Mouse (Mus musculus) ovary, postnatal 36 days (tissue): ENCODE data around the gene Hipk2.

Source experiments
- DNase-seq: peaks from one replicate; pipeline ENCODE4 v3.0.0; 2022; ENCODE audit warnings: low spot score, mixed read lengths

The Hipk2 gene

DNA sequence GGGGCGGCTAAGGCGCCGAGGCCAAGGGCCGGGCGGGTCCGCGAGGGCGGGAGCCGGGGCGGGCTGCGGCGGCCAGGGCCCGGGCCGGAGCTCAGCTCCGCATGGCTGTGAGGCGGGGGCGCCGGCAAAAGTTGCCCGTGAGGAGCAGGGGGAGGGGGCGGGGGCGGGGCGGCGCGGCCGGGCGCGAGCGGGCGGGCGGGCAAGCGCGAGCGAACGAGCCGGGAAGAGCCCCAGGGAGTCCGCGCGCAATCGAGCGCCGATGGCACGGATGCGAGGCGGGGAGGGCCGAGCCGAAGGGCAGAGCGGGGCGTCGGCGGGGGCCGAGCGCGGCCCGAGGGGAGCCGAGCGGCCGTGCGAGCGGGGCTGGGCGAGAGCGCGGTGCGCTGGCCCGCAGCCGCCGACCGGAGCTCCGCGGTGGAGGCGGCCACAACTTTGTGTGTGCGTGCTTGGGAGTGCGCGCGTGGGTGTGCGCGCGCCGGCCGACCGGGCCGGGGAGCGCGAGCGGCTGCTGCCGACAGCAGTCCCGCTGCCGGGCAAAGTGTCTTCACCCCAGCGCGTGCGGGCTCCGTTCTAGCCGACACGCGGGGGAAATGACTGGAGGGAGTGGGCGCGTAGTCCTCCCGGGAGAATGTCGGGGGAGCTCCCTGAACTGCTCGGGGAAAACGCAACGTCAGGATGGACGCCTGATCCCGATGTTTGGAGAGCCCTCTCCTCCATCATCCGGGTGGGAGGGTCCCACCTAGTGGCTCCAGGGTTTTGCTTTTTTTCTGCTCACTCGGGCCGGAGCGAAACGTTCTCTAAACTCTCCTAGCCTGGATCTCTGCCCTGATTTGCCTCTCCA lies at the start of gene Hipk2:
Hipk2 (minus strand) TSS at position 95 of the 841 bp plus-strand sequence.
- peak; percentile 90 for DNase-seq

DNA sequence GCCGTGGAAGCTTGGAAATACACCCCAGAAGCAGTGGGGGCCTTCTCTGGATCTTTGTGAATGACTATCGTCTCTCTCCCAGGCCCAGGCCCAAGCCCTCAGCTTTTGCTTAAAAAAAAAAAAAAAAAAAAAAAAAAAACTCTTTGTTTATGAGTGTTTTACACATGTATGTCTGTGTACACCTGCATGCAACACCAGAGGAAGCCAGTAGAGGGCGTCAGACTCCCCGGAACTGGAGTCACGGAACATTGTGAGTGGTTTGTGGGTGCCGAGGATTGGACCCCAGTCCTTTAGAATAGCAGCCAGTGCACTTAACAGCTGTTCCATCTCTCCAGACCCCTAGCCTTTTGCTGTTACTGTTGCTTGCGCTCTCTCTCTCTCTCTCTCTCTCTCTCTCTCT lies 49.8 kb upstream of the Hipk2 start:
- no peak for DNase-seq

DNA sequence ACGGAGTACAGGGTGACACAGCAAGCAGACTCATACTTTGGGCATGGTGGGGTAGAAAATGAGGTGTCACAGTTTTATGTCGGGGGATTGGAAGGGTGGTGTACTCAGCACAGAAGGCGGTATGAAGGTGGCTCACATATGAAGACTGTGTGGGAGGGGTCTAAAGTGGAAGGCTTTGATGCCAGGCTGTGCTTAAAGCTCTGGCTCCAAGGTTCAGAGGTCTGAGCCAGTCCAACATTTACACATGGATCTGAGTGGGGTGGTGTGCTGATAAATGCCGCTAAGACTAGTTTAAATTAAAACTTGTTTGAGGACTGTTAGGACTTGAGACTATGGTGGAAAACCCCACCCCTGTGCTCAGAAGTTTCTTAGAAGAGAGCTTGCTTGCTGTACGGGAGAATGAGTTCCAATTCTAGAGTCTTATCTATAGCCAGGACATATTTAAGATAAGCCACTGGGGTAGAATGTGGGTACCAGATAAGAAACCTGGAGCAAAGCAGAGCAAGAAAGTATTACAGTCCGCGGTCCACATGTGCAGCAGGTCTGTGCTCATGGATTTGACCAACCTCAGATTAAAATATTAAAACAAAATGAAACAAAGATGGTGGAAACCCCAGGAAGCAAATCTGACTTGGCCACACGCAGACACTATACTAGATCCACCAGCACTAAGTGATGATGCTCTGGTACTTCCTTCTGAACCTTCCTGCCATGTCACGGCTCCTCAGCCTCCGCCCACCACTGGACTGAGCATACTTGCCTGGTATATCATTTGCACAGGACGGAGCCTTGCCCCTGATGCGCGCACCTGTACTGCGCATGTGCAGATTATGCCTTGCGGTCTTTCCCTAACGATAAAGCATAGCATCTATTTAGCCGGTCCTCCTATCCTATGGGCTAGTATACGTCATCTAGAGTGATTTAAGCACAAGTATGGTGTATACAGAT lies 48.2 kb upstream of the Hipk2 start:
- no peak for DNase-seq

DNA sequence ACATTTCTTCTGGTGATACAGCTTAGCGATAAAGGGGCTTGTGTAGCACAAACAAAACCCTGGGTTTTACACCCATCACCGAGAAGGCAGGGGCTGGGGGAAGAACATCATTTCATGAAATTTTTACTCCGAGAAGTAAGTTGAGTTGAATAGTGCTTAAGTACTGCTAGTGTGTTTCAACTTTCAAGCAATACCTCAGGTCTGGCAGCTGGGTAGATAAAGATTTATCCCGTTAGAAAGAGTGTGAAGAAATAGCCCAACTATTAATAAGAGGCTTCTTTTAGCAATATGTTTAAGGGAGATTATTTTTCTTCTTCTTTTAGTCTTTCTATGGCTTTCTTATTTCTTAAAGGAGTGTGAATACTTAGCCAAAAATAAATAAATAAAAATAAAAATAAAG lies 47.5 kb upstream of the Hipk2 start:
- DNase-seq = no peak

DNA sequence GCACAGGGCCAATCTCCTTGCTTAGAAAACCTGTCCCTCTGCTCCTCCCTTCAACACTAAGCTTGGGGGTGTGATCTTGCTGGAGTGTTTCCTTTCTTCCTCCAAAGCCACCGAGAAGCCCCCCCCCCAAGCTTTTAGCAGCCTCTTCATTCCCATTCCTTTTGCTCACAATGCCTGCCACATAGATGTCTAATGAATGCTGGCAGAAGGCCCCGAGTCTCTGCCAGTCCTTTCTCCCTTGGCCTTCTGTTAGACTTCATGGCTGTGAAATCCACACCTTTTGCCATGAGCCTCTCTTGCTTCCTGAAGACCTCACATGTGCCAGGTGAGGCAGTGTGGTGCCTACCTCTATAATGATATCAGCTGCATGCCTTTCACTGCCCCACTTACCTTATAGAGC lies 46.6 kb upstream of the Hipk2 start:
- DNase-seq = no peak

DNA sequence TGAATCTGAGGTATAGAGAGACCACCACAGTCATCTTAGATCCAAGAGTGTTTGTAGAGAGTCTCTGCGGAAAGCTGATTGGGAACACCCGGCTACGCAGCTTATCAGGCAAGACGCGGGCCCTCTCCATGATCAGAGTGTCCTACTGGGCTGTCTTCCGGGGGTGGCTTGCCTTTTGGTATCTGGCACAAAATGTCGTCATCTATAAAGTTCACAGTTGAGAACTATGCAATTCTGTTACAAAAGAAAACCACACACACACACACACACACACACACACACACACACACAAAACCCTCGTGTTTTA lies 45.8 kb upstream of the Hipk2 start:
- DNase-seq = no peak

DNA sequence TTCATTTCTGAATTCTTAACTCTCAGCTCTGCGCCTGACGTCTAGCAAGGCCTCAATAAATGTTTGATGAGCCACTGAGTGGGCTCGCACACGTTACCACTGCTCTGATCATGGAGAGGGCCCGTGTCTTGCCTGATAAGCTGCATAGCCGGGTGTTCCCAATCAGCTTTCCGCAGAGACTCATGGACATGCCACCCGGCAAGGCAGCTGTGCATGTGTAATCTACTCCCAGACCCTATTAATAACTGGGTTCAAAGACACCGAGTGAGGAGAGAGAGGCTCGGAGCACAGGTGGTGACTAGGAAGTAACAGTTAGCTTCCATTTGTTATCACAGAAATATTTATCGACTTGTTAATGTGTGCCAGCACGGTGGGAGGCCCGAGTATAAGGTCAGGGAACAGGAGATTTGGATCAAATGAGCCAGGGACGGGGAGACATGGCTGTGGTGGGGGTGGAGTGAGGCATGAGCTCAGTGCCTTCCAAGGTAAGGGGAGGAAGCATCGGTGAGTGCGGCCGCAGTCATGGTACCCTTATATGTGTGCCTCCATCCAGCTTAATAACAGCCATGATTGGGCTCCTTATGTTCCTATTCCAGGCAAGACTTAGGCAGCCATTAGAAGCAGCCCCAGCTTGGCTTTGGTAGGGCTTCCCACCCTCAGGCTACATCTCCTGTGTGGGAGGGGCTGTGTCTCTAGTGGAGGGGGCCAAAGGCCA lies 45.3 kb upstream of the Hipk2 start:
- no peak for DNase-seq

DNA sequence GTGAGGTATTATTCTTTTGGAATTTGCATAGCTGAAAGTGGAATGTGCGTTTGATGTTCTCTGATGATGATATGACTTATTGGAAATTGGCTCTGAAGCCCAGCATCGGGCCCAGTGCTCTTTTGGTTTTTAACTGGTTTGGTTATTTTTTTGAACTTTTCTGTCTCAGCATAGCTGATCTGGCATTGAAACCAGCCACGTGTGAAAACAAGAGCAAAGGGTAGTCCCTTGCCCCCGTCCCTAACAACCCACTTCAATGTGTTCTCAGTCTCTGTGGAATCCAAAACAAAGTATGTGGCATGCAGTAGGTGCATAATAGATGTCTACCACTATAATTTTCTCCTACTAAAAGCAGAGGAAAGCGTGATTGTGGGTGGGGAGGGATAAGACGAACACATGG lies 44.2 kb upstream of the Hipk2 start:
- no peak for DNase-seq

DNA sequence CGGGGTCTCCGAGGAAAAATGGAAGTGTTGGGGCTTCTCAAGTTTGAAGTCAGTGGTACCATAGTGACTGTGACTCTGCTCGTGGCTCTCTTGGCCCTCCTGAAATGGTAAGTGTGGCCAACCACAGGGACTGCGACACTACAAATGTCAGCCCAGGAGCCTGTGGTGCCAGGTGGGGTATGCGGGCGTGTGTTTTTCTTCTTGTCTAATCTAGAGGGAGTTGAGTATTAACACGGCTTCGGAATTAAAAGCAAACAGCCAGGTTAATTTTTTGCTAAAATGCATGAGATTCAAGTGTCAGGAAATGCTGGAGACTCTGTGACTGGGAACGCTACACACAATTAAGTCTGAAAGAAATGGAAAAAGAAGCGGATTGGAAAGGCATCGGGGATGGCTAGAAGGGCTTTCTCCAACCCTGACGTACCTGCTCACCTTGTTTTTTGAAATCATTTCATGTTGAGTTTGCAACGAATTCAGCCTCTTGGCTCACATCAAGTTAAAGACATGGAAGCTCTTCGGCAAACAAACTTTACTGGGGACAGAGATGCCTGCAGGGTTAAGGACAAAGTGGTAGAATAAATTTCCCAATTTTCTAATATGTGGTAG lies 43.3 kb upstream of the Hipk2 start:
- no peak for DNase-seq

DNA sequence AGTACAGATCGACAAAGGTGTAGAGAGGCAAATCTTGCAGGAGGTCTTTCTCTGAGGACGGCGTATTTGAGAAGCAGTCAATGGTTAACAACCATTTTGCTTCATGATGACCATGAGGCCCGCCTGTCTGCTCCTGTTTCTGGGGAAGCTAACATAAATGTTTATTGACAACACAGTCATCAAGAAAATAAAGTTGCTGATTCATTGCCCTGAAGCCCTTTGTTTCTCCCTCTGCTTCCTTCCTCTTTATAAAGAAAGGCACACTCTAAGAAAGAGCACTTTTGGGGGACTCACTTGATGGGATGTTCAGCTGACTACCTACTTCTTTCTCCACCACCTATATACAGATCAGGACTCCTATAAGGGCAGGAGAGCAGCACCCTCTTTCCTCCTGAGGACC lies 42.8 kb upstream of the Hipk2 start:
- no peak for DNase-seq

DNA sequence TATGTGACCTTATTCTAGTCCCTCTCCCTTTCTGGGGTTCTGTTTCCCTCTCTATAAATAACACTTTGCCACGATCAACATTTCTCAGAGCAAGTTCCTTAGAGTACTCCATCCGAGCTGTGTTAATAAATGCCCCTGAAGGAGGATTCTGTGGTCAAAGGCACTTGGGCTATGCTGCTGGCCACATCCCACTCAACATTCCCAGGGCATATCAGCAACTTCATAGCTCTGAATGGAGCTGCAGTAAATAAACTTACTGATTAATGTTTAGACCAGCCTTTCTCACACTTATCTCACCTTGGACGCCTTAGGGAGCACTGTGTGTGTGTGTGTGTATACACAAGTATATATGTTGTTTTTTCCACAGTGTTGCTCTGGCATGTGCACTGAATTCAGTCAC lies 41.5 kb upstream of the Hipk2 start:
- no peak for DNase-seq

DNA sequence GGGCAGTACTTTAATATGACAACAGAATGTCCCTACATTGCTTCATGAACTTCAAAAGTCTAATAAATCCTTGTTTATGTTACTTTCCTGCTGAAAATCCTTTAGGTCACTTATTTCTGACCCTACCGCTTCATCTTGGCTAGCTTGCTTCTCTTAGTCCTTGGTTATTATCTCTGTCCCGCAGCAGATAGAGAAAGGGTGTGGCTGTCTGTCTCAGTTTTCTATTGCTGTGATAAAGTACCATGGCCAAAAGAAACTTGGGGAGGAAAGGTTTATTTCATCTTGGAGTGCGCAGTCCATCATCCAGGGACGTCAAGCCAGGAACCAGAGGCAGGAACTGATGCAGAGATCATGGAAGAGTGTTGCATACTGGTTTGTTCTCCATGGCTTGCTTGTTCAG lies 40.6 kb upstream of the Hipk2 start:
- DNase-seq = no peak

DNA sequence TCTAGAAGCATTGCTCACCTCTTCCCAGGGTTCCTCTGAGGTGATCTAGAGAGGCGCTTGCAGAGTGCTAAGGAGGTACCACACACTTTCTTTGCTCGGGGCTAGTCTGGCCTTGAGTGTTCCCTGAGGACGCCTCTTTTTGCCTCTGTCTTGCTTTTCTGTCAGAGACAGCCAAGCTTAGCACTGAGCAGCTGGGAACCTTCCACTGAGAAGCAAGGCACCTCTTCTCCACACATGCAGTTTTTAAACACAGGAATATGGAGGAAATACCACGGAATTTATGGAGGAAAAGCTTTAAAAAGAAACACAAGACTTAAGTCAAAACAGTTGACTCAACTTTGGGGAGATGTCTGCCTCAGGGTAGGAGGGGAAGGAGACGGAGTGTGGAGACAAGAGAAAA lies 39.8 kb upstream of the Hipk2 start:
- DNase-seq = no peak

DNA sequence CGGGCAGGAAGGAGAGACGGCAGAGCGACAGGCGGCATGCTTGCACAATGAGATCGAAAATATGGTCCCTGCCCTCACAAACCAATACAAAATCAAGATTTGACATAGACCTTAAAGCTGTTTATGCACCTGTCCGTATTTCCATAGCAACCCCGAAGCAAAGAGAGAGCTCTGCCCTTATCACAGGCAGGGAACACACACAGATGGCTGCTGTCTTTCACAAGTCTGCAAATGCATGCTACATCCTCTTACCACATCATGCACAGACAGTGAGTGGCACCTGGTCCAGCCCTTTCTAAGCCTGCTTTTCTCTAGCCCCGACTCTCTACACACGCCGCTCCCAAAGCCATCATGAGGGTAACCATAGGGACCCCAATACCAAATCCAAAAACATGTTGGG lies 38.2 kb upstream of the Hipk2 start:
- no peak for DNase-seq

DNA sequence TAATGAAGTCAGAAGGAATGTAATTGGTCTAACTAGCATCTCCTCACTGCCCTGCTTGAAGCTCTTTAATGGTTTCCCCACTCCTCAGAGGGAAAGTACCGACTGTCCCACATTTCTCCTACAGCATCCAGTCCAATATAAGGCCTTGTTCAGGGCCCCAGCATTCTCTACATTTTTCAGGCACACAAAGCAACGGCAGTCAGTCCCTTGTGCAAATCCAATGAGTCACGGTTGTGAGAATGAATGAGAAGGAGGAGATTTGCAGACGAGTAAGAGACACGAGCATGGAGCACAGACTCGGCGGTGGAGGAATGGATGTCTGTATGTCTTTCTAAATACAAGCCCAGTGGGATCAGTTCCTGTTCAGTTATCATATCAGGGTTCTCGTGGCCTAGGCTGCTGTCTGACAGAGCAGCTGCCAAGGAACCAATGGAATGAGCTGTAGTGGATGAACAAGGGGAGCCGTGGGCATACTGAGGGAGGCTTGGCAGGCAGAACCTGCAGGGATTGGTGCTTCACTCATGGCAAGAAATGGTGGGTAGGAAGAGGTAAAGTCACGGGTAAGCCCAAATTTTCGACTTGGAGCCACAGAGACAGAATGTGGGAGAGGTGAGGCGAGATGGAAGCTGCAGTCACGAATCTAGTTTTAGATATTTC lies 37.5 kb upstream of the Hipk2 start:
- DNase-seq = no peak

DNA sequence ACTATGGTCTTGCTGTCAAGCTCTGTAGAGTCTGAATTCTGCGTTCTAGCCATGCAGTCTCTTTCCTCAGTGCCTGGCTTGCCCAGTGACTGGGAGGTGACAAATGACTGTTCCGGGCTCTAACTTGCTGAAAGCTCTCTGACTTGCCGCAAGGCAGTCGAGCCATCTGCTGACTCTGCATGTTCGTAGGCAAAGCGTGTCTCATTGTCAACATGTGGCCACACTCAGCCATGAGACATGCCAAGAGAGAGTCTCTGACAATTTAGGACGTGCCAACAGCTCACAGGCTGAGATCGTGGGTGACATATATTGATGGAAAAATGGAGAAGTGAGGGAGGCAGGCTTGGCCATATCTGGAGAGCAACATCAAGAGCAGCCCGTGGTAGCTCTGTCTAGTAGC lies 36.9 kb upstream of the Hipk2 start:
- no peak for DNase-seq

DNA sequence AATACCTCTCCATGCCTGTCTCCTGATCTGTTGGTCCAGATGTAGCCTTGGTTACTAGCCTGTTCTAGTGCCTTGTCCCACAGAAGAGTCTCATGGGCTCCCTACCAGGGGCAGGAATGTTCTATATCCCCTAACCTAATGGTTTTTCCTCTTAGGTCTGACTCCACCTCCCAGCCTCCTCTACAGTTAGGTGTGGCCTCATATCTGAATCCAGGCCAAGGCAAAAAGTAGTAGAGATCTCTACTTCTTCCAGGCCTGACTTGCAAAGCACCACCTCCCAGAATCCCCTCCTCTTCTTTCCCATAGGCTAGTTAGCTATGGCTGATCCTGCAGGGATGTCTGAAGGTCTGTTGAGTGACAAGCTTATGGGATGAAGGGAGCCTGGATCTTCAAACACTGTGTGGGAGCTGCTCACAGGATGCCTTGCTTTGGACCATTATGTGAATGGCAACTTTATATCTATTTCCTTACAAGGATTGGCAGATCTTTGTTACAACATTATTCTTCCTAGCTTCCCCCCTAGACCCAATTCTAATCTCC lies 36.2 kb upstream of the Hipk2 start:
- no peak for DNase-seq

DNA sequence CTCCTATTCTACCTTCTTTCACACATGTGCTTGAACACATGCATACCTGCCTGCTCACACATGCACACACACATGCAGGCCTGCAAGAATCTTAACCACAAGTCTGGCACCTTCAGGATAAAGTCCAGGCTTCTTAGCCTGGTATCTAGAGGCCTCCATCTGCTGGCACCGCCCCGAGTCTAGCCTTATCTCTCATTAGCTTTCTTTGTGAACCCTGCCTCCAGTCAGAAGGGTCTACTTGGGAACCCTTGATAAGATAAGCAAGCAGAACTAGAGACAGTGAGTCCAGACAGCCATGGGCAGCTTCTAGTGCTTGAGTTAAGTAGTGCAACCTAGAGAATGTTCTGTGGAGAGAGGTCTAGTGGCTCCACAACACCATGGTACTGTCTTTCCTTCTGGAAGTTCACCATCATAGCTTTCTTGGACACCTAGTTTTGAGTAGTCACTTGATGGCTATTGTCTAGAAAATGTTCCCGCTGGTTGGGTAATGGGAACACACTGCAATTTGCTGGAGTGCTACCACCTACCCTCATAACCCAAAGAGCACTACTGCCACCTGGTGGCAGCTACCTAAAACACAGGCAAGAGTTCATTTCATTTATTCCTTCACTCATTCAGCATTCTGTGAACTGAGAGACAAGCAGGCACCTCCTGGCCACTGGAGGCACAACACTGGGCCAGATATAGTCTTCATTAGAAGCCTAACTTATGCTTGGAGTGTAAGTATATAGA lies 35.0 kb upstream of the Hipk2 start:
- peak; percentile 61 for DNase-seq

DNA sequence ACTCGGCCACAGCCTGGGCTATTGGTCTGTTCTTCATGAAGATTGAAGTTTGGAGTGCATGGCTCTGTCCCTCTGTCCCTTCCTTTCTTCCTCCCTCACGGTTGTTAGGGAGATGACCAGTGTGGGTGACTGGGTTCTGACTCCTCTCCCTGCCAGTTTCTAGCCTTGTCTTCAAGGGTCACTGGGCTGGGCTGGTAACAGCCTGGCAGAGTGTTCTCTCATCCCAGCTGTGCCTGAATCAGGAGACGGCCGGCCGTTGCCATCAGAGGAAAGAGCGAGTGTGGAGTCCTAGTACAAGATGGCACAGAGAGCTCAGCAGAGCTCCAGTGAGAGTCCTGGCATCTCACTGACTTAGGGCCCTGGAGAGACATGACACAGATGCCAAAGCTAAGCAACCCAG lies 32.4 kb upstream of the Hipk2 start:
- DNase-seq = no peak

DNA sequence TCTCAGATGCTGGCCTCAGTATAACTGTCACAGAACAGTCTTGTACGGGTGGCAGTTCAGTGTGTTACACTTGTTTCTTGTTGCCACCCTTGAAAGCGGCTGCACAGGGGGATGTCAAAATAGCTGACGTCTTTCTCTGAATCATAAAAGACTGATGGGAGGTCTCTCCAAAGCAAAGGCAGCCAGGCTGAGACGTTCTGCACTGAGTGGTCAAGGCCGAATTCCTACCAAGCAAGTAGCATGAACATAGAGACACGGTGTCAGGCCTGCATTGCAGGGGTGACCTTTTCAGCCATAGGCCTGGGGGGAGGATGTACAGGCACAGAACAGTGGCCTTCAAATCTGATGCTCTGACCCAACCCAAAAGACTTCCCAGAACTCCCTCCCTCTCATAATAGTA lies 30.0 kb upstream of the Hipk2 start:
- no peak for DNase-seq
